ENCODE assay signal across 8 mouse cellular contexts in the genomic region with DNA sequence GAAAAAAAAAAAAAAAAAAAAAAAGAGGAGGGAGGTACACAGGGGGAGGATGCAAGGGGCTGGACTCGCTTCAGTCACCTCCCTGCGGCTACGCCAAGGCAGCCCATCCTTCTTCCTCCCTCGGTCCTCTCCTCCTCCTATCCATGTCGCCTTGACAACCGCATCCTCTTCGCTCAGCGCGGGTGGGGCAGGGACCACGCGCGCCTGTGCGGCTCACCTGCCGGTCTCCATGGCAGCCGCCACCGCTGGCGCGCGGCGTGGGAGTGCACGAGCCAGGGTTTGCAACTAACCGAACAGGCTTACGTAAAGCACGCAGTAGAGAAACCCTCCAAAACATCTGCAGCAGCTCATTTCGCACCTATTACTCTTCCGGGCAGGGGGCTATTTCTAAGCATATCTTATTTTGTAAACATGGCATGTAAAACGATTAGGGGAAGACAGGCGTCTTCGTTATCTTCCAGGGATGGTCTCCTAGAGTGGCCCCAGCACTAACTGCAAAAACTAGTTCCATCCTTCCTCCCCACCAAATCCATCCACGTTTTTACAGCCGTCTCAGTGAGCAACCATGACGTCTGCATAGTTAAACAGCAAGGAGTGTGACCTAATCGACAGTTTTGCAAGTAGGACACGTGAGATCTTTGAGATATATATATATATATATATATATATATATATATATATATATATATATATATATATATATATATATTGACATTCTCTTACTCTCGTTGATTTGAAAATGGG. TPM values are rescaled to one million over a fixed set of nuclear protein-coding genes. Genes with fewer than 3 reads are reported as not detected.
A peak's percentile ranks its signal among the peaks of the same experiment; 100 is the strongest.
DNase-seq lines count a peak whose midpoint lies in the region; ATAC-seq and TF ChIP-seq lines count a peak whose summit lies in the region.

A gene (minus strand): TSS at position 20 of the 744 bp plus-strand sequence.

- intact Hi-C loops in heart, postnatal 36 days (cut with DNase I), result loop anchor here (1.0 kb wide), 1 partner anchor 18 kb away; no protein-coding TSS in a partner anchor

- H3K27me3 ChIP-seq in embryonic facial prominence, embryonic 12.5 days, result peaks cover 22% of the 10 kb centered on the region
- no peaks in the 10 kb centered on the region for H3K27me3 ChIP-seq in neural tube, embryonic 14.5 days (ENCODE audit: control insufficient read depth, insufficient read depth, low read length)

- DNase-seq in CD4-positive helper T cell, adult 2 months (ENCODE audit: low read depth, low spot score), result peak; percentile 93
- peak; percentile 15 for DNase-seq in adrenal gland, adult 8-10 months
- peak; percentile 4 to 12 for DNase-seq in heart, postnatal 36 days
- DNase-seq in layer of hippocampus, adult 2 months (ENCODE audit: low spot score in 2 of 2), result peak; percentile 85 to 93
- peak; percentile 73 to 82 for DNase-seq in lung, adult 18-20 months
- DNase-seq in thymus, postnatal 25 days, result peak; percentile 54

- peaks cover 5% of the 10 kb centered on the region for H3K4me1 ChIP-seq in embryonic facial prominence, embryonic 12.5 days
- H3K4me1 ChIP-seq in neural tube, embryonic 14.5 days (ENCODE audit: control insufficient read depth, insufficient read depth, low read length), result no peaks in the 10 kb centered on the region

- H3K36me3 ChIP-seq in embryonic facial prominence, embryonic 12.5 days, result no peaks in the 10 kb centered on the region
- no peaks in the 10 kb centered on the region for H3K36me3 ChIP-seq in neural tube, embryonic 14.5 days (ENCODE audit: control insufficient read depth, insufficient read depth, low read length)

- under 1% methylated on average over 35 of the region's 35 CpGs for WGBS in embryonic facial prominence, embryonic 12.5 days
- WGBS in neural tube, embryonic 14.5 days, result under 1% methylated on average over 35 of the region's 35 CpGs

- ATAC-seq in embryonic facial prominence, embryonic 12.5 days (ENCODE audit: insufficient number of reproducible peaks, insufficient read depth, low FRiP score, low TSS enrichment), result peak; percentile 72; the same call in 1 of the 2 replicates
- ATAC-seq in neural tube, embryonic 14.5 days (ENCODE audit: low read depth), result peak; percentile 96

- no peak for TF ChIP-seq CTCF in layer of hippocampus, adult 2 months (conservative IDR thresholded peaks at IDR 0.05)

- H3K27ac ChIP-seq in embryonic facial prominence, embryonic 12.5 days, result no peak within 1 kb of the TSS
- H3K27ac ChIP-seq in layer of hippocampus, adult 2 months, result peak within 1 kb of the TSS; percentile 97
- peak within 1 kb of the TSS; percentile 70 for H3K27ac ChIP-seq in neural tube, embryonic 14.5 days (ENCODE audit: low read depth, low read length)

- H3K9me3 ChIP-seq in embryonic facial prominence, embryonic 12.5 days, result no peaks in the 10 kb centered on the region
- no peaks in the 10 kb centered on the region for H3K9me3 ChIP-seq in neural tube, embryonic 14.5 days (ENCODE audit: control insufficient read depth, low read length)

- H3K4me3 ChIP-seq in embryonic facial prominence, embryonic 12.5 days, result peak within 1 kb of the TSS; percentile 46
- H3K4me3 ChIP-seq in layer of hippocampus, adult 2 months, result peak within 1 kb of the TSS; percentile 59
- peak within 1 kb of the TSS; percentile 37 for H3K4me3 ChIP-seq in neural tube, embryonic 14.5 days (ENCODE audit: low read depth, low read length)

- H3K4me2 ChIP-seq in embryonic facial prominence, embryonic 12.5 days (replicated peaks), result peak within 1 kb of the TSS; percentile 91
- peak within 1 kb of the TSS; percentile 69 for H3K4me2 ChIP-seq in neural tube, embryonic 14.5 days (ENCODE audit: low read depth, low read length)

- peak within 1 kb of the TSS; percentile 42 for H3K9ac ChIP-seq in embryonic facial prominence, embryonic 12.5 days
- peak within 1 kb of the TSS; percentile 53 for H3K9ac ChIP-seq in neural tube, embryonic 14.5 days (replicated peaks; ENCODE audit: low read depth, low read length)

RNA-seq across cellular contexts. Expression of the gene that starts here (rescaled TPM):
- 1 to 10 TPM; 2.4 to 6.9 (median 3.9) TPM for total RNA-seq in adrenal gland, adult 8-10 months (2022)
- 0.67 and 1.3 TPM in 2 replicates for polyA plus RNA-seq in embryonic facial prominence, embryonic 12.5 days (2016; fragmentation: Nextera tagmentation; extraction: Ambion mirVana)
- total RNA-seq in heart, postnatal 36 days (2021), result not detected
- 10 to 100 TPM; 24.8 to 28.8 TPM for total RNA-seq in layer of hippocampus, adult 2 months (2021)
- 13.9 and 22.1 TPM in 2 replicates for polyA plus RNA-seq in neural tube, embryonic 14.5 days (2014; fragmentation: Nextera tagmentation; extraction: Ambion mirVana)

Comparison
In these comparisons a context has a peak if more than half of its experiments do, and no peak if none do; other contexts are left out.
1. Peak in DNase-seq in heart, postnatal 36 days; RNA of the gene not detected or under 1 TPM.
2. DNase-seq: peak in every context shown above with its lines; median percentile 93 in CD4-positive helper T cell, adult 2 months; 89 in layer of hippocampus, adult 2 months; 78 in lung, adult 18-20 months; 54 in thymus, postnatal 25 days; 15 in adrenal gland, adult 8-10 months; 8 in heart, postnatal 36 days.